Mouse (Mus musculus) embryo, embryonic 10.5 days (tissue): ENCODE results near the gene Use1.
A peak's percentile ranks its signal among the peaks of the same experiment; 100 is the strongest.
"Not testable (repeated sequence)": the region's sequence is repeated elsewhere in the genome, so short reads cannot be mapped to it uniquely, and the experiment has no call there.

Experiments
- DNase-seq: peaks from one replicate; pipeline ENCODE4 v3.0.0-alpha.2; 2015; ENCODE audit warnings: low spot score

The Use1 gene

GRCm38 (mm10) chr8:71366771-71367528 lies at the start of gene Use1:
Gene Use1 (plus strand): TSS chr8:71366848.
- peak; percentile 97 for DNase-seq

- not testable (repeated sequence) for DNase-seq
Measured at GRCm38 (mm10) chr8:71318610-71319009, 48.0 kb upstream of the Use1 start.

GRCm38 (mm10) chr8:71319760-71320159 lies 46.9 kb upstream of the Use1 start:
- not testable (repeated sequence) for DNase-seq

DNA sequence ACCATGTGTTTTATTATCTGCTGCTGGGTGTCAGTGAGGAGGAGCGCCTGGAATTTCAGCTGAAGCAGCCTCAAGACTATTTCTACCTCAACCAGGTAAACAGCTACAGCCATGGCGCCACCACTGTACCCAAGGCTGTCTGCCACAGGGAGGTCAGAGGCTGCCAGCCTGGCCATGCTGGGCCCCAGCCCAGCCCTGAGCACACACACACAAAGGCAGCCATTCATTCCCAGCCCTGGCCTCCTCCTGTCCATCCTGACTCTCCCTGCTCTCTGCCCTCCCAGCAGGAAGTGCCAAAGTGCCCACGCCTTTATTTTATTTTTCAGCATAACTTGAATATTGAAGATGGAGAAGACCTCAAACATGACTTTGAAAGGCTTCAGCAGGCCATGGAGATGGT lies 43.7 kb upstream of the Use1 start:
- DNase-seq, result no peak

DNA sequence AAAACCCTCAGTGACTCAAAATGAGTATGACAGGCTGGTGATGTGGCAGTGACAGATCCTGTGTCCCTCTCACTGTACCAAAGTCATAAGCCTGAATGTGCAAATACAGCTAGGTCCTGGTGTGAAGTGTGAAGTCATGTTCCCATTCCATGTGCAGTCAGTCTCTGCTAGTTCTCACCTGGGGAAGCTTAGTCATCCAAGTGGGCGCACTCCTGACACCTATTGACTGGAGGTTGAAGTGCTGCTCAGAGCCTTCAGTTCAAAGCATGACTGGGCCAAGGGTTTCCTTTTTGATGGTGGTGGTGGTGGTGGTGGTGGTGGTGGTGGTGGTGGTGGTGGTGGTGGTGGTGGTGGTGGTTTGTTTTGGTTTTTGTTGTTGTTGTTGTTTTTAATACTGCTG lies 41.8 kb upstream of the Use1 start:
- DNase-seq, result peak; percentile 16

- not testable (repeated sequence) for DNase-seq
Measured at GRCm38 (mm10) chr8:71337834-71338233, 28.8 kb upstream of the Use1 start.

GRCm38 (mm10) chr8:71340625-71341024 lies 26.0 kb upstream of the Use1 start:
- peak; percentile 71 for DNase-seq

DNA sequence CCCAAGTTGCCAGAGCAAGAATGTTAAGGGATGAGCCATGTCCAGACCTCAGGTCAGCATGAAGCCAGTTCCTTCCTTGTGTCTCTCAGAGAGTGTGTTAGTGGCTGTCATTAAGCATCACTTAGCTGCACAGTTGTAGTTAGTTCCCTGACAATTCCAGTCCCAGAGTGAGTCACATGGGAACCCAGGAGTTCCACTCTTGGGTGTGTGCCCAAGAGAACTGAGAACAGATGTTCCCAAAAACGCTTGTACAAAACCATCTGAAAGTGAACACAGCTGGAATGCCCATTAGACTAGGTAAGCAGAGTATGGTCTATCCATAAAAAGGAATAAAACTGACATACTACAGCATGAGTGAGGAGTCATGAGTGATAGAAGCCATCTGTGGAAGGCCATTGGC lies 20.1 kb upstream of the Use1 start:
- DNase-seq, result no peak

DNA sequence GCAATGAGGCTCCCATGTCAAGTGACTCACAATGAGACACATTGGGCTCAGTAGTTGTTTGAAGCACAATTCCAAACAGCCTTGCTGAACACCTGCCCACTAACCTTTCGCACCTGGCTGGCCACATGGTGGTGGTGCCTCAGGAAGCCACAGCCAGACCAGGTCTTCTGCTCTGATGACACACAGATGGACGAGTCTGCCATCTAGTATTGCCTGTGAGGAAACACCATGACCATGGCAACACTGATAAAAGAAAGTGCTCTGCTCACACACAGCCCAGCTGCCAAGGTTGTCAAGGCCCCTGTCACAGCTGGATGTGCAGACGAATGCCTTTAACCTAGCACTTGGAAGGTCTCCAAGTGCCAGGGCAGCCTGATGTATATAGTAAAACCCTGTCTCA lies 15.5 kb upstream of the Use1 start:
- no peak for DNase-seq

- DNase-seq, result no peak
Measured at GRCm38 (mm10) chr8:71351520-71351919, 15.1 kb upstream of the Use1 start.

- no peak for DNase-seq
Measured at GRCm38 (mm10) chr8:71358026-71358425, 8.6 kb upstream of the Use1 start.

DNA sequence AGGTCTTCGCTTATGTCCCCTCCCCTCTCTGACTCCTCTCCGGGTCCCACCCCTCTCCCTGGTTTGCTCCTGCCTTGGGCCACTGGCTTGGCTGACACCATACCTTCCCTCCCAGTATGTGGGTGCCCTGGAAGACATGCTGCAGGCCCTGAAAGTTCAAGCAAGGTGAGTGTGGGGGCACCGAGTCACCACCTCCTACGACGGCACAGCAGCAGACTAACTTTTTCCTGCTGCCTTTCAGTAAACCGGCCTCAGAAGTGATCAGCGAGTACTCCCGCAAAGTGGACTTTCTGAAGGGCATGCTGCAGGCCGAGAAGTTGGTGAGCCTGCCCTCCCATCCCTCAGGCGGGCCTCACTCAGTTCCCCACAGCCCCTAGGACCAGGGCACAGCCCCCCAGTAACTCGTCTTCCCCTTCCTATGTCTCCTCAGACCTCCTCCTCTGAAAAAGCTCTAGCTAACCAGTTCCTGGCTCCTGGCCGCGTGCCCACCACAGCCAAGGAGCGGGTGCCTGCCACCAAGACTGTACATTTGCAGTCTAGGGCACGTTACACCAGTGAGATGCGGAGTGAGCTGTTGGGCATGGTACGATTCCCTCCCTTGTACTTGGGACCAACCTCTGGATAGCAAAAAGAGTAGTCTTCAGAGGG lies 1.0 kb downstream of the Use1 start:
- DNase-seq, result no peak

- no peak for DNase-seq
Measured at GRCm38 (mm10) chr8:71368366-71368765, 1.7 kb downstream of the Use1 start.

DNA sequence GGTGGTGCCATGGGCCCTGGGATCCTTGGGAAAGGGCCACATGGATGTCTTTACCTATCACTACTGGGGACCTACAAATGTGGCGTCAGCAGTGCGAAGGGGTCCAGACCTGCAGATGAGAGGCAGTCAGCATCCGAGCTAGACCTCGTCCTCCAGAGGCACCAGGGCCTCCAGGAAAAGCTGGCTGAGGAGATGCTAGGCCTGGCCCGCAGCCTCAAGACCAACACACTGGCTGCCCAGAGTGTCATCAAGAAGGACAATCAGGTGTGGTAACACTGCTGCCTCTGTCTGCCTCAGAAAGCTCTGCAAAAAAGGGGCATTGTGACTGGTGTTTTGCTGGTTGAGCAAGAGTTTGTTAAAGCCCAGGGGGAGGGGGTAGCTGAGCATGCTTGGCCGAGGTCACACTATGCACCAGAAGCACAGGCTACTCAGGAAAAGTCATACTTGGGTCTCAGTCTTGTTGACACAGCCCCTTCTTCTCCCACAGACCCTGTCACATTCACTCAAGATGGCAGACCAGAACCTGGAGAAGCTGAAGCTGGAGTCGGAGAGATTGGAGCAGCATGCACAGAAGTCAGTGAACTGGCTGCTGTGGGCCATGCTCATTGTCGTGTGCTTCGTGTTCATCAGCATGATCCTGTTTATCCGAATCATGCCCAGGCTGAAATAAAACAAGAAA lies 2.5 kb downstream of the Use1 start:
- no peak for DNase-seq

DNA sequence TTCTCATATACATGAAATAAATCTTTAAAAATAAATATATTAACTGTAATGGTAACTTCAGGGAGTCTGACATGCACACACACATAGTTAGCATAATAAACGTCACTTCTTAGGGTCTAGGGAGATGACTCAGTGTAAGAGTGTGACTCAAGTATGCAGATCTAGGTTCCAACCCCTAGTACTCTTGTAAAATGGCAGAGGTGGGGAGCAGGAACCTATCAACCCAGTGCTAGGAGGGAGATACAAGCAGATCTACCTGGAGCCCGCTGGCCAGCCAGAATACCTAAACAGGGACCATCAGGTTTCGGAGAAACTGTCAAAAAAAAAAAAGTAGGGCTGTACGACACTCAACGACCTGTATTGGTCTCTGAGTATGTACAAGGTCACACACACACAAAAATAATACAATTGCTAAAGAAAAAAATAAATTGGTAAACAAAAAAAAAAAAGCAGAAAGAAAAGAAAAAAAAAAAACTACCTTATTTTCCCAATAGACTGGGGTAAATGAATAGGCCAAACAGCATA lies 4.1 kb downstream of the Use1 start:
- no peak for DNase-seq

GRCm38 (mm10) chr8:71371236-71371848 lies 4.7 kb downstream of the Use1 start, which contains the start of gene Ocel1:
Gene Ocel1 (plus strand): TSS chr8:71371298.
- DNase-seq, result peak; percentile 98

GRCm38 (mm10) chr8:71372427-71372826 lies 5.8 kb downstream of the Use1 start:
- peak; percentile 4 for DNase-seq

- DNase-seq, result no peak
Measured at GRCm38 (mm10) chr8:71373000-71373399, 6.4 kb downstream of the Use1 start.

- peak; percentile 39 for DNase-seq
Measured at GRCm38 (mm10) chr8:71374616-71375206, 8.1 kb downstream of the Use1 start.

GRCm38 (mm10) chr8:71375581-71376422 lies 9.2 kb downstream of the Use1 start:
- peak; percentile 77 for DNase-seq
